Mouse (Mus musculus) liver, postnatal 0 days (tissue): Measurements from ENCODE around the gene Trmt44. TPM values are rescaled to one million over a fixed set of nuclear protein-coding genes. Genes with fewer than 3 reads are reported as not detected.
A peak's percentile ranks its signal among the peaks of the same experiment; 100 is the strongest.

ENCODE experiments used
- ATAC-seq: fragments of 200-750 bp; cut with Nextera tagmentation; 2 replicates; pipeline ENCODE4 v1.8.0; 2017; ENCODE audit warnings: mild to moderate bottlenecking, moderate library complexity
- DNase-seq: peaks from one replicate; pipeline ENCODE4 v3.0.0-alpha.2; 2016
- H3K27ac ChIP-seq: fragments of 300-500 bp; sonication (generic); 2 replicates; pipeline ENCODE4 v1.5.1; 2014; ENCODE audit warnings: antibody characterized with exemption, moderate library complexity, mild to moderate bottlenecking, low read depth
- H3K27me3 ChIP-seq: fragments of 300-500 bp; sonication (generic); 2 replicates; pipeline ENCODE4 v1.6.1; 2014; ENCODE audit warnings: low read length, control low read depth, mixed read lengths; ENCODE audit not compliant: insufficient read depth
- H3K36me3 ChIP-seq: fragments of 300-500 bp; sonication (generic); replicated peaks from 2 replicates; pipeline ENCODE4 v1.6.1; 2014; ENCODE audit warnings: mild to moderate bottlenecking, control low read depth, low read length, moderate library complexity, mixed read lengths; ENCODE audit not compliant: insufficient read depth
- H3K4me1 ChIP-seq: fragments of 300-500 bp; sonication (generic); 2 replicates; pipeline ENCODE4 v1.6.1; 2014; ENCODE audit warnings: antibody characterized with exemption, mild to moderate bottlenecking, control low read depth; ENCODE audit not compliant: insufficient read depth
- H3K4me2 ChIP-seq: fragments of 300-500 bp; sonication (generic); 2 replicates; pipeline ENCODE4 v1.6.1; 2014; ENCODE audit warnings: low read depth, mild to moderate bottlenecking, low read length, moderate library complexity, mixed read lengths
- H3K4me3 ChIP-seq: fragments of 300-500 bp; sonication (generic); 2 replicates; pipeline ENCODE4 v1.5.1; 2014; ENCODE audit warnings: low read depth, low read length
- H3K9ac ChIP-seq: fragments of 300-500 bp; sonication (generic); replicated peaks from 2 replicates; pipeline ENCODE4 v1.6.1; 2014; ENCODE audit warnings: mild to moderate bottlenecking, moderate library complexity
- H3K9me3 ChIP-seq: fragments of 300-500 bp; sonication (generic); 2 replicates; pipeline ENCODE4 v1.6.1; 2016; ENCODE audit warnings: mild to moderate bottlenecking, control low read depth, low read length, mixed read lengths
- CTCF ChIP-seq: sonication (generic); IDR thresholded peaks from 2 replicates; pipeline ENCODE4 v1.5.1; 2016; ENCODE audit warnings: antibody characterized with exemption, low read depth
- EP300 ChIP-seq: IDR thresholded peaks from 2 replicates; pipeline ENCODE4 v1.6.1; 2016; ENCODE audit warnings: antibody characterized with exemption, low read depth, mild to moderate bottlenecking
- WGBS: fragments of 180-500 bp; shearing (Covaris S2); extraction: QIAGEN DNeasy Blood & Tissue Kit; methylation state at CpG from one replicate; pipeline ENCODE4 v1.1.7; 2014; ENCODE audit not compliant: insufficient replicate concordance; 5-methylcytosine and 5-hydroxymethylcytosine counted together
- polyA plus RNA-seq: library from polyadenylated mRNA; unstranded; fragments of >200 nt; fragmentation: Nextera tagmentation; extraction: Ambion mirVana; gene quantifications from 2 replicates; pipeline ENCODE4 v1.2.1, GENCODE M21; 2015

Trmt44 gene
- polyA plus RNA-seq, 1 experiment from 2014 or later = 1.7 TPM

DNA sequence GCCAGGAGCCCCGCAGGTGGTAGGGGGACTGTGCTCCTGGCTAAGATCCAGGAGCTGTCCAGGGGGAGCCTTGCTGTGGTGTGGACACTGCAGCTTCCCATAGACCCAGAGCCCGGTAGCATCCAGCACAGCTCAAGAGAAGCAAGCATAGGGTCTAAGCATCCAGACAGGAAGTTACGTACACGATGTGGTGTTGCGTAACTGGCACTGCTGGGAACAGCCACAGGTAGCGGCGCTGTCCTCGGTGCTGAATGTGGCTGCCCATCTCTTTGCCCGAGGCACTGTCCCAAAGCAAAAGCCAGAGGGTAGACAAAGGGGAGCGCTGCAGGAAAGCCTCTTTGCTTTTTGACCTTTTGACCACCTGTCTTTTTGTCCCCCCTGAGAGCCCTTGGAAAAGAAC is 43.3 kb downstream of the Trmt44 start:
- 18% methylated on average over 10 of the region's 10 CpGs for WGBS
- no peak overlapping the region for H3K27ac ChIP-seq
- TF ChIP-seq CTCF = no peak
- no peak for TF ChIP-seq EP300
- ATAC-seq (no peak), DNase-seq (peak; percentile 76)
- H3K4me3 ChIP-seq = no peak overlapping the region
- no peak overlapping the region for H3K9ac ChIP-seq
- H3K9me3 ChIP-seq = no peaks in the 10 kb centered on the region
- H3K36me3 ChIP-seq = no peaks in the 10 kb centered on the region
- no peaks in the 10 kb centered on the region for H3K4me1 ChIP-seq
- H3K4me2 ChIP-seq = no peak overlapping the region
- no peaks in the 10 kb centered on the region for H3K27me3 ChIP-seq

DNA sequence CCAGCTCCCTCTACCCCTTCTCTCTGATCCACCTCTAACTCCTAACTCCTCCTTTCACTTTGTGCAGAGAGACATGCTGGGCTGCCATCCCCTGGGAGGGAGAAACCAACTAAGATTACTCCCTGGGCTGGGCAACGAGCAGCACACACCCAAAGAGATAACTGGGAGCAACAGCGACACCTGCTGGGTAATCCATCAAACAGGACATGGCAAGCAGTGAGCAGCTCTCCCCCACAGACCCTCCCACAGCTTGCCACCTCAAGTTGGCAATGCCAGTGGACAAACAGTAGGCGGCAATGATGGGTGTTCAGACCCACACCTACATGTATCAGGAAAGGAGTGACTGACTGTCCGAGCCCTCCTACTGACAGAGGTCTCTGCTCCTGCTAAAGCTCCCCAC is 44.4 kb downstream of the Trmt44 start:
- no peaks in the 10 kb centered on the region for H3K9me3 ChIP-seq
- no peak overlapping the region for H3K27ac ChIP-seq
- H3K4me2 ChIP-seq = no peak overlapping the region
- no peak overlapping the region for H3K4me3 ChIP-seq
- no peak overlapping the region for H3K9ac ChIP-seq
- H3K27me3 ChIP-seq = peaks cover 9% of the 10 kb centered on the region; the same call in 1 of the 2 replicates
- no peaks in the 10 kb centered on the region for H3K4me1 ChIP-seq
- TF ChIP-seq EP300 = no peak
- peak; percentile 64 for TF ChIP-seq CTCF
- 9% methylated on average over 4 of the region's 4 CpGs for whole genome bisulfite sequencing
- no peak for ATAC-seq
- no peaks in the 10 kb centered on the region for H3K36me3 ChIP-seq
- peak; percentile 57 for DNase-seq

DNA sequence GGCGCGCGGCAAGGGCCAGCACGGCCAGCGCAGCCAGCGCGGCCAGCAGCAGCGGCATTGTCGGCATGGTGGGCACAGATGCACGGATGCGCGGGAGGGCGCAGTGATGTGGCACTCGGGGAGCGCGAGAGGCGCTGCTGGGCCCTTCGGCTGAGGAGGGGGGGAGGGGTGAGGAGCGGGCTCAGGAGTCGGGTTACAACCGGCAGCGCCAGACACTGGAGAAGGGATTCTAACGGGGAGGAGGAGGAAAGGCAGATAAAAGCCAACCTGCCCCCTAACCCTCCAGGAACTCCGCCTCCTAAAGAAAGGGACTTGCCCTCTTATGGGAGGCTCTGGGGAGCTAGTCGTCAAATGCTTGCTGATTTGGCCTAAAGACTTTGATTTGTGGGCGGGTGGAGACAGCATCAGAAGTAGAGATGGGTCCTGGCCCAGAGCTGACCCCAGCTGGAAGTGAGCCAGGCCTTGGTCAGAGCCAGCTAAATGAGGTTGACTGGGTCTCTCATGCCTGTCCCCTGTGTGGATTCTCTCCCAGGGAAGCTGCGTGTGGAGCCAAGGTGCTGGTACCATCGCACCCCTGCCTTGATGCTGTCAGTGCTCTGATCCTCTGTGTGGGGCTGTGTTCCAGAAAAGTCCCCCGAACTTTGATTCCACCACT is 49.3 kb downstream of the Trmt44 start, which contains the start of gene Cpz:
TSS of gene Cpz (minus strand) at position 230 of the 655 bp plus-strand sequence.
- H3K4me2 ChIP-seq = peak within 1 kb of the TSS; percentile 44
- H3K4me1 ChIP-seq = no peaks in the 10 kb centered on the region
- peak; percentile 26 for DNase-seq
- H3K27me3 ChIP-seq = peaks cover 29% of the 10 kb centered on the region
- H3K9me3 ChIP-seq = no peaks in the 10 kb centered on the region
- H3K4me3 ChIP-seq = no peak within 1 kb of the TSS
- no peak within 1 kb of the TSS for H3K27ac ChIP-seq
- WGBS = 4% methylated on average over 29 of the region's 29 CpGs
- no peak within 1 kb of the TSS for H3K9ac ChIP-seq
- no peaks in the 10 kb centered on the region for H3K36me3 ChIP-seq
- TF ChIP-seq CTCF (peak; percentile 6; the same call in 1 of the 2 replicates), EP300 (no peak)
- ATAC-seq = no peak

DNA sequence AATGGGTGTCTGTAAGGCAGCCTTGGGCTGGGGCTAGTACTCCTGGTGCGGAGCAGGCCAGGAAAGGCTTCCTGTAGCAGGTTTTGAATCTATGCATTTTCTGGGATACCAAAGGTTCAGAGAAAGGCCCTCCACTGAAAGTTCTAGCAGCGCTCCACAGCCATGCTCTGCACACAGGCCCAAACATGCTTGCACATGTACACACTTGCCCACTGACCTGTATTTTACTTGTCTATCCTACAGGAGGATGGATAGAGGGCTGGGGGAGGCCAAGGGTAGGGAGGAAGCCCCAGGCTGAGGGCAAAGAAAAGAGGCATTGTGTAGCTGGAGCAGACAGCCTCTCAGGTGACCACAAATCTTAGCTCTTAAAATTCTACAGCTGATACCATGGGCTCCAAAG is 50.5 kb downstream of the Trmt44 start:
- Histone ChIP-seq H3K36me3 (no peaks in the 10 kb centered on the region), H3K27me3 (peaks cover 29% of the 10 kb centered on the region), H3K9ac (no peak overlapping the region), H3K4me2 (no peak overlapping the region), H3K4me3 (no peak overlapping the region), H3K27ac (no peak overlapping the region), H3K4me1 (no peaks in the 10 kb centered on the region), H3K9me3 (no peaks in the 10 kb centered on the region)
- DNase-seq (no peak), ATAC-seq (no peak)
- WGBS = 67% methylated on average over 2 of the region's 2 CpGs
- no peak for TF ChIP-seq EP300
- no peak for TF ChIP-seq CTCF

DNA sequence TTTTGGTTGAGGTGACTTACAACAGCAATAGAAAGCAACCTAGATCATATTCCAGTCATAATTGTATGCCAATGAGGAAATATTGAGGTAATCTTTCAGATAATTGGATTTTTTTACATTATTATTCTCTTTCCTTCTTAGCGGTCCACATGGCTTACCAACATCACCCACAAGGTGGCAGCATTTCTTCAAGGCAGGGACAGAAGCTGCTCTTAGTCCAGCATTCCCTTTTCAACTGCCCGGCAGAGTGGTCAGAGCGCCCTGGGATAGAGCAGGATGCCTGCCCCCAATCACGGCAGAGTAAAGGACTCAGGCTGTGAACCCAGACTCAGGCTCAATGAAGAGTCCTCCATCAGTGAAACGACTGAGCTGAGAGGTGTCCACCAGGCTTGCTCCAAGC is 51.1 kb downstream of the Trmt44 start:
- WGBS = 4% methylated on average over 5 of the region's 5 CpGs
- Histone ChIP-seq H3K4me1 (no peaks in the 10 kb centered on the region), H3K9ac (no peak overlapping the region), H3K4me2 (no peak overlapping the region), H3K9me3 (no peaks in the 10 kb centered on the region), H3K27me3 (peaks cover 29% of the 10 kb centered on the region), H3K27ac (no peak overlapping the region), H3K4me3 (no peak overlapping the region), H3K36me3 (no peaks in the 10 kb centered on the region)
- peak; percentile 82 for TF ChIP-seq CTCF
- no peak for TF ChIP-seq EP300
- peak; percentile 66 for DNase-seq
- no peak for ATAC-seq

DNA sequence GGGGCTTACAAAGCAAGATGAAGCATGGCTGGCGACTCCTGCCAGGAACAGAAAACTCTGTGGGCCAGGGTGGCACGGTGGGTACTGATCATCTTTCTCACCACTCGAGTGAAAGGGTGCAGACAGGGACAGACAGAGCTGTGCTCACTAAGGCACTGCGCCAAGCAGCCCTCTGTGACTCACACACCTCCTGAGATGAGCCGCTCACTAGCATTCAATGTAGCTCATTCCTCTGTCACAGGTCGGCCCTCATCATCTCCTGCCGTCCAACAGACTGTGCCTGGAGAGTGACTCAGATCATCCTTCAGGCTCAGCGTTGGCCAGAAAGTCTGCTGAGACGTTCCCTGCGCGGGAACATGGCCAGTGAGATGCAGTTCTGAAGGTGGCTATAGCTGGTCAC is 58.1 kb downstream of the Trmt44 start:
- TF ChIP-seq CTCF (no peak), EP300 (no peak)
- Histone ChIP-seq H3K4me2 (no peak overlapping the region), H3K36me3 (no peaks in the 10 kb centered on the region), H3K4me1 (no peaks in the 10 kb centered on the region), H3K9me3 (no peaks in the 10 kb centered on the region), H3K4me3 (no peak overlapping the region), H3K27ac (no peak overlapping the region), H3K9ac (no peak overlapping the region), H3K27me3 (no peaks in the 10 kb centered on the region)
- DNase-seq (no peak), ATAC-seq (no peak)
- 70% methylated on average over 11 of the region's 11 CpGs for WGBS

DNA sequence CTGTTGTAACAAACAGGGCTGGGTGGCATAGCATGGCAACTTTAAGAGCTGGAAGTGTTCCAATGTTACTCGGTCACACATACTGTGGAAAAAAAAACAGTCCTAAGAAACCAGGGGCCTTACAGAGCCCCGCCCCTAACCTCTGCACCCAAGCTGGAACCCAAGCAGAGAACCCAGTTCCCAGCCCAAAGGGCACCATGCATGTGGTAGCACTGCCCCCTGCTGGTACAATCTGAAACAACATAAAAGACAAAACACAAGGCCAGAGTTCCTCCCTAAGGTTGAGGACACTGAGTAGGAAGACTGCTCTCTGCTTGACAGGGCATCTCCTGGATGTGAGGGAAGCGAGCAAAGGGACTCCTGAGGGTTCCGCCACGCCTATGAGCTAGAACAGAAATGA is 64.3 kb downstream of the Trmt44 start:
- Histone ChIP-seq H3K9me3 (no peaks in the 10 kb centered on the region), H3K4me1 (no peaks in the 10 kb centered on the region), H3K36me3 (no peaks in the 10 kb centered on the region), H3K27ac (no peak overlapping the region), H3K27me3 (no peaks in the 10 kb centered on the region), H3K9ac (no peak overlapping the region), H3K4me2 (no peak overlapping the region), H3K4me3 (no peak overlapping the region)
- ATAC-seq = no peak; the same call in 1 of the 2 replicates
- DNase-seq = peak; percentile 62
- TF ChIP-seq CTCF = peak; percentile 90
- no peak for TF ChIP-seq EP300
- 16% methylated on average over 5 of the region's 5 CpGs for WGBS

Other genes with a start within 250 kb of the Trmt44 start
- gene Hmx1, start 186.0 kb downstream of the Trmt44 start, polyA plus RNA-seq = not detected in 2 replicates
- gene Cpz, start 49.4 kb downstream of the Trmt44 start, polyA plus RNA-seq = 1.5 and 1.8 TPM in 2 replicates
- gene Acox3, start 8.0 kb upstream of the Trmt44 start, polyA plus RNA-seq = 4.0 and 4.3 TPM in 2 replicates
- gene Htra3, start 104.7 kb upstream of the Trmt44 start, polyA plus RNA-seq = 2.3 and 2.6 TPM in 2 replicates
- gene Sh3tc1, start 164.9 kb upstream of the Trmt44 start, polyA plus RNA-seq = 3.4 and 3.5 TPM in 2 replicates
- gene Ablim2, start 182.8 kb upstream of the Trmt44 start, polyA plus RNA-seq = 0.33 and 0.45 TPM in 2 replicates